Mouse (Mus musculus) kidney, adult 9 months (tissue): ENCODE measurements at regions not wholly inside any gene's neighbourhood (a gene's known extent, or its start where the extent isn't known, plus 50 kb on each side); places are given as distances from the start of the nearest gene placed in this dataset.
A peak's percentile ranks its signal among the peaks of the same experiment; 100 is the strongest.

Source experiments
- DNase-seq: peaks from one replicate; pipeline ENCODE4 v3.0.0; 2022

DNA sequence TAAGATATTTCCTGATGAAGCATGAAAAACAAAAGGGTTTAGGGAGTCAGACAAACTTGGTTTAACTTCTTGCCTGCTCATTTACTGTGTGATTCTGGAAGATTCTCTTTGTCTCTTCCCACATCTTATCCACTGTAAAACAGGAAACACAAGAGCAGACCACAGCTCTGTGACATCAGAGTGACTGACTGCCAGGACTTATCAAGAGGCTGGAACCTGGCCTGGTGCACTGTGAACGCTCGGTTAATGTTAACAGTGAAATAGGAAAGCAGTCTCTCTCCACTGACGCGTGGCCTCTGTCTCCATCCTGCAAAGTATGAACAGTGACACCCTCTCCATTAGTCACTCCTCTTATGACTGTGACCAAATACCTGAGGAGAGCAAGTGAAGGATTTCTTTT, 73.1 kb upstream of the Noct start:
- no peak for DNase-seq

DNA sequence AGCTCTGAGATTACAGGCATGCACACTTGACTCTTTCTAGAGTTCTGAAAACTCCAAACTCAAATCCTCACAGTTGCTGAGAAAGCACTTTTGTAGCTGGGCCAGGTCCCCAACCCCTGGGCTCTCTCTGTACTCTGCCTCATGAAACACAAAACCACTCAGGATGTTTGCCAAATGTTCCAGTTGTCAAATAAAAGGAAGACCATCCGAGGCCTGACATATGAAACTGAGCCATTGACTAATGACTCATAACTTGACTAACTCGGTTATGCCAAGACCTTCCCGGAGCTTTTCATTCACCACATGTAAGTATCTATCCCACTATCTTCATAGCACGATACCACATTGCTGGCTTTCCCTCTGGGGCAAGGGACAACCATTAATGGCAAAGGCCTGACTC, 68.6 kb upstream of the Noct start:
- DNase-seq, result no peak

DNA sequence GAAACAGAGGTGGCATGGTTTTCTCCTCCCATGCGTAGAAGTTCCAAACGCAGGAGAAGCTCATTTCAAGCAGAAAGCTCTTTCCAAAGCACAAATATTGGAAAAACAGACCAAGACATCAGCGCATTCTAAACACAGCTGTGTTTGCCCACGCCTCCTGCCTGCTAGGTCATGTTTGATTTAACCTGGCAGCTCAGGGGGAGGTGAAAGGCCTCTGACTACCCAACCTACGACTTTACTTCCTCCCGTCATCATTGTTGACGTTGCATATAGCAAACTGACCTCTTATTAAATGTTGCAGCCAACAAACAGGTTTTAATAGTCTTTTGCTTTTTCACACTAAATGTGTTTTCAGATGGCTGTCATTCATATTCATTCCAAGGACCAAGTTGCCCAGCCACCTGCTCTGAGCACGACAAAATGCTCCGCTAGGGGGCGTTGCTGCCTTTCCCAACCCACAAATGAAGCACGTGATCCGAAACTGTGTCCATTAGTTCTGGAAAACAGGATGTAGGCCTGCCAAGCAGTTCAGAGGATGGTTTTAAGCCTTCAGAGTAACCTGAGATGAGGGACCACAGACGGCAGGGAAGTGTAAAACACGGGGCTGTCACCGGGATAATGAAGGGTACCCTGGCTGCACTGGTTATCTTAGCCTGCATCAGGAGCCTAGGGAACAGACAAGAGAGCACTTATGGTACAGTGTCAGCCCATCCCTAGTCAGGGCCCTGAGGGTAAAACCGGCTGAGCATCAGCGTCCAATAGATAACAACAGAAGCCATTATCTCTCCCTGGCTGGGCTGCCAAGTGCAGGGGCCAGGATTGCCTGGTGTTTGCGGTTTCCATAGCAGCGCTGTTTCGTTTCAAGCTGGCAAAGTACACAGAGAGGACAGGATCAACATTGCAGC, 67.6 kb upstream of the Noct start:
- peak; percentile 72 for DNase-seq

DNA sequence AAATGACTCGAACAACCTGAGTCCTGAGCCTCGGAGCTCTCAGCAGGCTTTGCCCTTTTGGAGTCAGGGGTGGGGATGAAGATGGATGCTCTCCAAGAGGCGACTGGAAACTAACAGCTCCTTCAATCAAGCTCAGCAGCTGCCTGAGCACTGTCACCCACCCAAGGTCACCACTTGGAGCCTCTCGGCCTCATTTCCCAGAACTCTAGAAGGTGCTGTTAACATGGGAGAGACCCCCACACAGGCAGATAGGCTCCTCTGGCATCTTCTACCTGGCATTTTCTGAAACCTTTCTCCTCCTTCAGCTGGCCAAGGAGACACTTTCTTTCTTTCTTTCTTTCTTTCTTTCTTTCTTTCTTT, 67.0 kb upstream of the Noct start:
- DNase-seq, result no peak

DNA sequence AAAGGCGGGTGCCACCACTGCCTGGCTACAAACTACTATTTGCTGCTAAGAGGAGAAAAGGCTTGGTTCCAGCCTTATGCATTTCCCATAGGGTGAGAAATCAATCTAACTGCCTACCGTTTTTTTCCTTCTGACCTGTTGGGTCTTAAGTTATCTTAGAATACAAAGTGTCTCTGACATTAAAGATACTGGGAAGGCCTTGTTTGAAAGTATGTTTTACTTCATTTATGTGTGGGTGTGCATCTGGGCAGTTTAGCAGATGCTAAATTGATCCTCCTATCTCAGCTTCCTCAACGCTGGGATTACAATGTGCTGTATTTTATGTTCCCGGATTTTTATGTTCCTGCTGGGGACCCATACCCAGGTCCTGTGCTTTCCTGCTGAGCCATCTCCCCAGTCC, 65.8 kb upstream of the Noct start:
- no peak for DNase-seq

DNA sequence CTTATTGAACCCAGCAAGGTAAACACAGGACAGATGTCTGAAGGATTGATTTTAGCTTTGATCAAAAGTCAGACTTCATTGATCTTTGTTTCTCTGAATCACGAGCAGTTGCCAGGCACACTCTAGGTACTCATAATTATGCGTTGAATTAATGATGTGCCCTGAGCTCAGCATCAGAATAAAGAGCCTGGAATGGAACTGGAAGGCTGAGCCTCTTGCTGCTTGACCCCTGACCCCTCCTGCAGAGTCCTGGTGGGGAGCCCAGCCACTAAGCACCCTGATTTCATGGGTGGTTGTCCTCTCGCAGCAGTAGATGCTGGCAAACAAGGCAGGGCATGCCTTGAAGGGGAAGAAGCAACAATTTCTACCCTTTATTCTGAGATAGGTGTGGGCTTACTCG, 64.9 kb upstream of the Noct start:
- no peak for DNase-seq

DNA sequence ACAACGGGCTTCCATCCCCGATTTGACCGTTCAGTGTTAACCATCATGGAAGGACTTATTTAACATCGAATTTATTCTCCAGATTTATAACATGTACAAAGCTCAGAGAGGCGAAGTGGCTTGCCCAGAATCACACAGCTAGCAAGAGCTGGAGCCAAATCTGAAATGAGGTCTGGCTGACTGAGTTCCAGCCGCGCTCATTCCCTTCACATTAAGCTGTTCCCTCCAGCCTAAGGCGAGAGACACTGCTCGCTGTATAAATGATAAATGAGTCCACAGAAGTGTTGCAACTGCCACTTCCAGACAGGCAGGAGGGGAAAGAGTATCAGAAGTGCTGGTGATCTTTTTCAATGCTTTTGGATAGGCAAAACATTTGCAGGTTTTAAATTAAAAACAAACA, 64.4 kb upstream of the Noct start:
- no peak for DNase-seq

DNA sequence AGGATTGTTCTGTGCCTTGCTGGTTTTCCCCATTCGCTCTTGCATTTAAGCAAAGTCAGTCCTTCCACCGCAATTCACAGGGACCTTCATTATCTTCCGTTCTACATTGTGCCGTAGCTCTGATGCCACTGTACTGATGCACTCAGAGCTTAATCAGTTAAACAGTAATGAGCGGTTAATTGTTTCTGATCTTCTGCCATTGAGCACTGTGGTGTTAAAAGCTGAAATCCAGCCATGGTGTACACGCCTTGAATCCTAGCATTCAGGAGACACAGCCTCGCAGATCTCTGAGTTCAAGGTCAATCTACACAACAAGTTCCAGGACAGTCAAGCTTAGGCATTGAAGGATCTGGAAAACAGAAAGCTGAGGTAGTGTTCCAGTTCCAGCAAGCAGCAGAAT, 63.6 kb upstream of the Noct start:
- DNase-seq, result no peak

DNA sequence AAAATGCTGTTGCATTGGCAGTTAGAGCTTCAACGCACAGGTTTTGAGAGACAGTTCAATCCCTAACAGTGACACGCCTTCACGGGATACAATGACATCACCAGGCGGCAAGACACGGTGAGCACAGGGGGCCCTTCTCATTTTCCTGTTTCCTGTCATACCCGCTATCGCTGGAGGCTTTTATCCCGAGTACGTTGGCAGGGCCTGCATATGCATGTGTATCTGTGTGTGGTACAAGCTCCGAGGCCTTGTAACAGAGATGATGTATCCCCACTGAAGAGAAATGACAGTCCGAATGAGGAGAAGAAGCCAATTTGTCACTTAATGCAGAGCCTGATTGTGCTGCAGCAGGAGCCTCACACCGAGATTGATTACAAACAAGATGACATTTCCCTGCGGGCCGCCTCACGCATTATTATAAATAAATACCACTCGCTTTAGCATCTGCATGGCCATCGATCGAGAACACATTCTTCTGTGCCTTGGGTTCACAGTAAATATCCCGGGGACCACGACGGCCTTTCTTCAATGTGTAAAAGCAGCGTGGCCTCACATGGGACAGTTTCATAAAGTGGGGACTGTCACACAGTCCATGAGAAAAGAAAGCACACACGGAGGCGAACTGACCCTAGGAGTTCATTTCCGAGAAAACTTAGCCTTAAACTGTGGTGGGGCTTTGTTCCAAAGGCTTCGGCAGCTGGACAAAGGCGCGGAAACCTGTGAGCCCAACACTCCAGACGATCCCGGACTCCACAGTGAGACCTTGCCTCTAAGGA, 54.9 kb upstream of the Noct start:
- no peak for DNase-seq

DNA sequence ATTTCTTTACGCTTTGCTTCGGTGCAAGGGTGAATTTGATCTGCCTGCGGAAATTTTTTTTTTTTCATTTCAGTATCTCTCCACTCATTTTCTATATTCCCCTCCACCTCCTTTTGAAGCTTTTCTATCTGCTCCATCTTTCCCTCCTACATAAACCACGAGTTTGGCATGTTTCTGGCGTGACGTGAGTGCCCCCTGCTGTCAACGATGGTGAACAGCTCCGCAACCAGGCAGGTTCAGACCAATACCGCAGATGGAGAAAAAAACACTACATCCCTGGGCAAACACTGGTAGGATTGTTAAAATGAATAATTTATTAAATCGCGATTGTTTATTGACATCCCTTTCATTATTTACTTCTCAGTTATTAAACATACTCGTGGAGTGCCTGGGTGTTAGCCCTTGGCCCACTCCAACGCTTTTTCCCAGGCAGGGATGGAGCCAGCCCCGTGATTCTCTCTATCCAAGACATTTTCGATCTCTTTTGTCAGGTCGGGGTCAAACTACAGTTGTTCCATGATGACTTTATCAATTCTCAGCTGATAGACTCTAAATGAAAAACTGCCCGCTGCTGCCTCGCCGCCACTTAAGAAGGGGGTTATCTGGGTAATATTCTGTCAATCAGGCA, 53.9 kb upstream of the Noct start:
- peak; percentile 79 for DNase-seq
